Mouse (Mus musculus): ENCODE measurements around the gene Dscaml1. TPM values are rescaled to one million over a fixed set of nuclear protein-coding genes. Genes with fewer than 3 reads are reported as not detected.

Dscaml1 gene
- polyA plus RNA-seq, 1 experiment from 2014 or later, result 0.87 TPM

GRCm38 (mm10) chr9:45398336-45398735, 28.1 kb upstream of the Dscaml1 start:
- no peak overlapping the region for H3K4me2 ChIP-seq (replicated peaks)

GRCm38 (mm10) chr9:45399434-45399833, 27.0 kb upstream of the Dscaml1 start, which contains the start of gene Fxyd2:
Gene Fxyd2, plus strand, starts transcription at chr9:45399669.
- H3K9me3 ChIP-seq, result no peaks in the 10 kb centered on the region
- H3K9ac ChIP-seq, result no peak within 1 kb of the TSS
- no peak for ATAC-seq (ENCODE audit: insufficient number of reproducible peaks, insufficient read depth, low FRiP score, low TSS enrichment)
- H3K4me2 ChIP-seq (replicated peaks), result no peak within 1 kb of the TSS
- H3K36me3 ChIP-seq, result peaks cover 13% of the 10 kb centered on the region
- H3K27me3 ChIP-seq, result no peaks in the 10 kb centered on the region
- H3K27ac ChIP-seq, result no peak within 1 kb of the TSS
- H3K4me1 ChIP-seq, result no peaks in the 10 kb centered on the region
- WGBS, result 72% methylated on average over 4 of the region's 4 CpGs
- no peak within 1 kb of the TSS for H3K4me3 ChIP-seq

More at GRCm38 (mm10) chr9:45398336-45398735, 28.1 kb upstream of the Dscaml1 start:
- no peak for ATAC-seq (ENCODE audit: insufficient number of reproducible peaks, insufficient read depth, low FRiP score, low TSS enrichment)
- Histone ChIP-seq H3K9me3 (no peaks in the 10 kb centered on the region), H3K4me1 (no peaks in the 10 kb centered on the region), H3K4me3 (no peak overlapping the region), H3K36me3 (peaks cover 18% of the 10 kb centered on the region), H3K9ac (no peak overlapping the region), H3K27ac (no peak overlapping the region), H3K27me3 (no peaks in the 10 kb centered on the region)
- 74% methylated on average over 1 of the region's 1 CpGs for WGBS

GRCm38 (mm10) chr9:45401851-45402250, 24.6 kb upstream of the Dscaml1 start:
- ATAC-seq (ENCODE audit: insufficient number of reproducible peaks, insufficient read depth, low FRiP score, low TSS enrichment), result no peak
- Histone ChIP-seq H3K36me3 (no peaks in the 10 kb centered on the region), H3K4me1 (no peaks in the 10 kb centered on the region), H3K9ac (no peak overlapping the region), H3K27ac (no peak overlapping the region), H3K4me3 (no peak overlapping the region), H3K9me3 (no peaks in the 10 kb centered on the region), H3K27me3 (no peaks in the 10 kb centered on the region), H3K4me2 (replicated peaks) (no peak overlapping the region)
- 39% methylated on average over 4 of the region's 4 CpGs for WGBS

GRCm38 (mm10) chr9:45402957-45403356, 23.5 kb upstream of the Dscaml1 start:
- Histone ChIP-seq H3K9me3 (no peaks in the 10 kb centered on the region), H3K27me3 (no peaks in the 10 kb centered on the region), H3K36me3 (no peaks in the 10 kb centered on the region), H3K4me3 (no peak overlapping the region), H3K27ac (no peak overlapping the region), H3K4me1 (peaks cover 1% of the 10 kb centered on the region; the same call in 1 of the 2 replicates), H3K9ac (no peak overlapping the region), H3K4me2 (replicated peaks) (no peak overlapping the region)
- WGBS, result 50% methylated on average over 2 of the region's 2 CpGs
- ATAC-seq (ENCODE audit: insufficient number of reproducible peaks, insufficient read depth, low FRiP score, low TSS enrichment), result peak; percentile 23; the same call in 1 of the 2 replicates

- no peak overlapping the region for H3K4me3 ChIP-seq
- peaks cover 3% of the 10 kb centered on the region; the same call in 1 of the 2 replicates for H3K4me1 ChIP-seq
- ATAC-seq (ENCODE audit: insufficient number of reproducible peaks, insufficient read depth, low FRiP score, low TSS enrichment), result no peak
- H3K27ac ChIP-seq, result no peak overlapping the region
- H3K27me3 ChIP-seq, result 0 out of 2 replicates have a peak, but pooled peaks cover 8% of the 10 kb centered on the region
- 63% methylated on average over 5 of the region's 5 CpGs for WGBS
- H3K9ac ChIP-seq, result no peak overlapping the region
- no peaks in the 10 kb centered on the region for H3K9me3 ChIP-seq
- no peak overlapping the region for H3K4me2 ChIP-seq (replicated peaks)
- H3K36me3 ChIP-seq, result no peaks in the 10 kb centered on the region
Observed at GRCm38 (mm10) chr9:45405694-45406093, 20.7 kb upstream of the Dscaml1 start.

- Histone ChIP-seq H3K4me1 (peaks cover 3% of the 10 kb centered on the region; the same call in 1 of the 2 replicates), H3K9ac (no peak overlapping the region), H3K27me3 (0 out of 2 replicates have a peak, but pooled peaks cover 8% of the 10 kb centered on the region), H3K4me3 (no peak overlapping the region), H3K9me3 (no peaks in the 10 kb centered on the region), H3K36me3 (no peaks in the 10 kb centered on the region), H3K4me2 (replicated peaks) (no peak overlapping the region), H3K27ac (no peak overlapping the region)
- ATAC-seq (ENCODE audit: insufficient number of reproducible peaks, insufficient read depth, low FRiP score, low TSS enrichment), result no peak
- WGBS, result 84% methylated on average over 3 of the region's 3 CpGs
Observed at GRCm38 (mm10) chr9:45406808-45407207, 19.6 kb upstream of the Dscaml1 start.

GRCm38 (mm10) chr9:45407706-45408675, 18.4 kb upstream of the Dscaml1 start:
- WGBS, result 35% methylated on average over 33 of the region's 33 CpGs
- H3K4me2 ChIP-seq (replicated peaks), result peak overlapping the region; percentile 41

GRCm38 (mm10) chr9:45410193-45410592, 16.2 kb upstream of the Dscaml1 start:
- 79% methylated on average over 5 of the region's 5 CpGs for WGBS
- Histone ChIP-seq H3K36me3 (no peaks in the 10 kb centered on the region), H3K9ac (no peak overlapping the region), H3K4me1 (peaks cover 3% of the 10 kb centered on the region), H3K4me2 (replicated peaks) (no peak overlapping the region), H3K27ac (no peak overlapping the region), H3K9me3 (no peaks in the 10 kb centered on the region), H3K27me3 (0 out of 2 replicates have a peak, but pooled peaks cover 8% of the 10 kb centered on the region), H3K4me3 (no peak overlapping the region)
- ATAC-seq (ENCODE audit: insufficient number of reproducible peaks, insufficient read depth, low FRiP score, low TSS enrichment), result no peak

More at GRCm38 (mm10) chr9:45407706-45408675, 18.4 kb upstream of the Dscaml1 start:
- 0 out of 2 replicates have a peak, but pooled peaks cover 8% of the 10 kb centered on the region for H3K27me3 ChIP-seq
- no peak overlapping the region for H3K27ac ChIP-seq
- no peaks in the 10 kb centered on the region for H3K36me3 ChIP-seq
- peak overlapping the region; percentile 42; the same call in 1 of the 2 replicates for H3K9ac ChIP-seq
- no peaks in the 10 kb centered on the region for H3K9me3 ChIP-seq
- ATAC-seq (ENCODE audit: insufficient number of reproducible peaks, insufficient read depth, low FRiP score, low TSS enrichment), result no peak
- H3K4me1 ChIP-seq, result peaks cover 3% of the 10 kb centered on the region
- H3K4me3 ChIP-seq, result peak overlapping the region; percentile 24; the same call in 1 of the 2 replicates

- Histone ChIP-seq H3K27ac (no peak overlapping the region), H3K4me1 (peaks cover 3% of the 10 kb centered on the region), H3K9me3 (no peaks in the 10 kb centered on the region), H3K4me2 (replicated peaks) (no peak overlapping the region), H3K27me3 (0 out of 2 replicates have a peak, but pooled peaks cover 8% of the 10 kb centered on the region), H3K9ac (no peak overlapping the region), H3K4me3 (no peak overlapping the region), H3K36me3 (no peaks in the 10 kb centered on the region)
- no peak for ATAC-seq (ENCODE audit: insufficient number of reproducible peaks, insufficient read depth, low FRiP score, low TSS enrichment)
- 85% methylated on average over 2 of the region's 2 CpGs for WGBS
Observed at GRCm38 (mm10) chr9:45410614-45411013, 15.8 kb upstream of the Dscaml1 start.

- H3K4me1 ChIP-seq, result peaks cover 3% of the 10 kb centered on the region
- 0 out of 2 replicates have a peak, but pooled peaks cover 8% of the 10 kb centered on the region for H3K27me3 ChIP-seq
- no peaks in the 10 kb centered on the region for H3K36me3 ChIP-seq
- no peak for ATAC-seq (ENCODE audit: insufficient number of reproducible peaks, insufficient read depth, low FRiP score, low TSS enrichment)
- no peak overlapping the region for H3K4me3 ChIP-seq
- H3K9ac ChIP-seq, result no peak overlapping the region
- 72% methylated on average over 3 of the region's 3 CpGs for WGBS
- H3K27ac ChIP-seq, result no peak overlapping the region
- H3K9me3 ChIP-seq, result no peaks in the 10 kb centered on the region
- no peak overlapping the region for H3K4me2 ChIP-seq (replicated peaks)
Observed at GRCm38 (mm10) chr9:45411111-45411510, 15.3 kb upstream of the Dscaml1 start.

- H3K4me2 ChIP-seq (replicated peaks), result peak overlapping the region; percentile 42
- no peak overlapping the region for H3K4me3 ChIP-seq
- H3K9ac ChIP-seq, result no peak overlapping the region
- 18% methylated on average over 7 of the region's 7 CpGs for WGBS
- H3K4me1 ChIP-seq, result peaks cover 3% of the 10 kb centered on the region
- H3K9me3 ChIP-seq, result no peaks in the 10 kb centered on the region
- H3K27ac ChIP-seq, result no peak overlapping the region
- H3K36me3 ChIP-seq, result no peaks in the 10 kb centered on the region
- 0 out of 2 replicates have a peak, but pooled peaks cover 8% of the 10 kb centered on the region for H3K27me3 ChIP-seq
- 0 out of 2 replicates have a peak, but pooled peaks have one; percentile 31 for ATAC-seq (ENCODE audit: insufficient number of reproducible peaks, insufficient read depth, low FRiP score, low TSS enrichment)
Observed at GRCm38 (mm10) chr9:45411803-45412202, 14.6 kb upstream of the Dscaml1 start.
